Mouse (Mus musculus): ENCODE data around the gene Psmd11. TPM values are rescaled to one million over a fixed set of nuclear protein-coding genes. Genes with fewer than 3 reads are reported as not detected.
"Not testable (repeated sequence)": the region's sequence is repeated elsewhere in the genome, so short reads cannot be mapped to it uniquely, and the experiment has no call there.

Psmd11 gene
- polyA plus RNA-seq, 1 experiment, result 24.9 TPM

DNA sequence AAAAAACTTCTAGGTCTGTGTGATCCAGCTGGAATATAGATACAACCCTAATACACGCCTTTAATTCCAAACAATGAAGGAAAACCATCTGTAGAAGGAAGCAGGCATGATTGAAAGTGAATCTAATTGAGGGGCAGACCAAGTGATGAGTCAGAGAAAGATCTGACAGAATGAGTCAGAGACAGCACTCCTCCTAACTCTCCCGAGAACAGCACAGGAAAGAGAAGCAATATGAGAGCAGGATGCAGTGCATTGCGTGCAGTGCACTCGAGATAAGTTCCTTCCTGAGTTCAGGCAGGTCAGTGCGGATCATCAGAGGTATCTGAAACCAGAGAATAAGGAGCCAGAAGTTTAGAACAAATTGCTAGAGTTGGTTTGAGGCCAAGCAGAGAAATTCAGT is 11.3 kb upstream of the Psmd11 start:
- Histone ChIP-seq H3K4me1 (ENCODE audit: control insufficient read depth, insufficient read depth, insufficient read length, low read length) (no peaks in the 10 kb centered on the region), H3K4me3 (ENCODE audit: low read depth, low read length) (no peak overlapping the region), H3K27me3 (ENCODE audit: control insufficient read depth, insufficient read depth, low read length) (no peaks in the 10 kb centered on the region), H3K36me3 (ENCODE audit: control insufficient read depth, insufficient read depth, low read length) (peaks cover 1% of the 10 kb centered on the region; the same call in 1 of the 2 replicates), H3K27ac (ENCODE audit: insufficient read depth, low read depth, low read length) (no peak overlapping the region)
- 74% methylated on average over 5 of the region's 5 CpGs for WGBS
- no peak for TF ChIP-seq CTCF (IDR thresholded peaks at IDR 0.05; ENCODE audit: extremely low read depth, insufficient read length, insufficient replicate concordance, low read depth, low read length)
- TF ChIP-seq POLR2A (IDR thresholded peaks at IDR 0.05; ENCODE audit: low read depth, low read length), result no peak

DNA sequence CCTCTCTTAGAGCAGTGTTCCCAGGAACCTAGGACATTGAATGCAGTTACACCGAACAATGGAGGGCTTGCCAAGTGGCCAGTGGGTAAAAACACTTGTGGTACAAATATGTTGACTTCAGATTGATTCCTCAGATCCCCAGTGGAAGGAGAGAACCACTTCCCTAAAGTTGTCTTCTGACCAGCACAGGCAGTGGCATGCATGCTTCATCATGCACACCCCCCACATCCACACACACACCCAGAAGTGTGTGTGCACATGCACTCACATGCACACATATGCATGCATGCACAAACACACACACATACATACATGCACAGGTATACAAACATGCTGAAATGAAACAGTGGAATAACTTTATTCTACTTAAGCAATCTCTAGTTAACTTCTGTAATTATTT is 8.7 kb upstream of the Psmd11 start:
- Histone ChIP-seq H3K4me1 (ENCODE audit: control insufficient read depth, insufficient read depth, insufficient read length, low read length) (no peaks in the 10 kb centered on the region), H3K4me3 (ENCODE audit: low read depth, low read length) (no peak overlapping the region), H3K36me3 (ENCODE audit: control insufficient read depth, insufficient read depth, low read length) (peaks cover 1% of the 10 kb centered on the region; the same call in 1 of the 2 replicates), H3K27ac (ENCODE audit: insufficient read depth, low read depth, low read length) (no peak overlapping the region), H3K27me3 (ENCODE audit: control insufficient read depth, insufficient read depth, low read length) (no peaks in the 10 kb centered on the region)
- TF ChIP-seq CTCF (IDR thresholded peaks at IDR 0.05; ENCODE audit: extremely low read depth, insufficient read length, insufficient replicate concordance, low read depth, low read length) (no peak), POLR2A (IDR thresholded peaks at IDR 0.05; ENCODE audit: low read depth, low read length) (no peak)
- 78% methylated on average over 1 of the region's 1 CpGs for WGBS

GRCm38 (mm10) chr11:80420202-80420984 is 8.0 kb upstream of the Psmd11 start:
- Histone ChIP-seq H3K36me3 (ENCODE audit: control insufficient read depth, insufficient read depth, low read length) (peaks cover 1% of the 10 kb centered on the region; the same call in 1 of the 2 replicates), H3K27me3 (ENCODE audit: control insufficient read depth, insufficient read depth, low read length) (no peaks in the 10 kb centered on the region), H3K4me1 (ENCODE audit: control insufficient read depth, insufficient read depth, insufficient read length, low read length) (no peaks in the 10 kb centered on the region), H3K4me3 (ENCODE audit: low read depth, low read length) (no peak overlapping the region), H3K27ac (ENCODE audit: insufficient read depth, low read depth, low read length) (no peak overlapping the region)
- 36% methylated on average over 2 of the region's 2 CpGs for WGBS
- TF ChIP-seq POLR2A (IDR thresholded peaks at IDR 0.05; ENCODE audit: low read depth, low read length) (no peak), CTCF (IDR thresholded peaks at IDR 0.05; ENCODE audit: extremely low read depth, insufficient read length, insufficient replicate concordance, low read depth, low read length) (no peak)

DNA sequence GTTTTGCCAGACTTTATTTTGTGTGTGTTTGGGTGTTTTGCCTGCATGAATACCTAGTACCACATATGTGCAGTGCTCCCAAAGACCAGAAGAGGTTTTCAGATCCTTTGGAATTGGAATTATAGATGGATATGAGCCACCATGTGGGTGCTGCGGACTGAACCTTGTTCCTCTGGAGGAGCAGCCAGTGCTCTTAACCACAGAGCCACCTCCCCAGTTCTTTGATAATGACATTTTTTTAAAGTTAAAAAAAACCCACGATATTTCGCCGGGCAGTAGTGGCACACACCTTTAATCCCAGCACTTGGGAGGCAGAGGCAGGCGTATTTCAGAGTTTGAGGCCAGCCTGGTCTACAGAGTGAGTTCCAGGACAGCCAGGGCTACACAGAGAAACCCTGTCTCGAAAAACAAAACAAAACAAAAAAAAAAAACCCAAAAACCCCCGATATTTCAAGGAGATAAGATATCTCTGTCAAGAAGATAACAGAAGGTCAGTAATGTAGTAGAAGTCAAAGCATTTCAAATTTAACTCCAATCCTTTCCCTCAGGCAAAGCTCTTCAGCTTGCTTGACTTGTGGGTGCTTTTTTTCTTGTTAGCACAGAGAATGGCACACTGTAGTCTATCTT is 6.9 kb upstream of the Psmd11 start:
- TF ChIP-seq POLR2A (IDR thresholded peaks at IDR 0.05; ENCODE audit: low read depth, low read length) (no peak), CTCF (IDR thresholded peaks at IDR 0.05; ENCODE audit: extremely low read depth, insufficient read length, insufficient replicate concordance, low read depth, low read length) (no peak)
- Histone ChIP-seq H3K4me3 (ENCODE audit: low read depth, low read length) (no peak overlapping the region), H3K27me3 (ENCODE audit: control insufficient read depth, insufficient read depth, low read length) (no peaks in the 10 kb centered on the region), H3K4me1 (ENCODE audit: control insufficient read depth, insufficient read depth, insufficient read length, low read length) (no peaks in the 10 kb centered on the region), H3K27ac (ENCODE audit: insufficient read depth, low read depth, low read length) (no peak overlapping the region), H3K36me3 (ENCODE audit: control insufficient read depth, insufficient read depth, low read length) (no peaks in the 10 kb centered on the region)
- WGBS, result 72% methylated on average over 7 of the region's 7 CpGs

- Histone ChIP-seq H3K4me1 (ENCODE audit: control insufficient read depth, insufficient read depth, insufficient read length, low read length) (peaks cover 1% of the 10 kb centered on the region), H3K27ac (ENCODE audit: insufficient read depth, low read depth, low read length) (no peak overlapping the region), H3K4me3 (ENCODE audit: low read depth, low read length) (no peak overlapping the region), H3K27me3 (ENCODE audit: control insufficient read depth, insufficient read depth, low read length) (no peaks in the 10 kb centered on the region), H3K36me3 (ENCODE audit: control insufficient read depth, insufficient read depth, low read length) (no peaks in the 10 kb centered on the region)
- WGBS, result 72% methylated on average over 2 of the region's 2 CpGs
- no peak for TF ChIP-seq POLR2A (IDR thresholded peaks at IDR 0.05; ENCODE audit: low read depth, low read length)
- no peak for TF ChIP-seq CTCF (IDR thresholded peaks at IDR 0.05; ENCODE audit: extremely low read depth, insufficient read length, insufficient replicate concordance, low read depth, low read length)
These were observed 3.7 kb upstream of the Psmd11 start for GRCm38 (mm10) chr11:80424691-80425090.

DNA sequence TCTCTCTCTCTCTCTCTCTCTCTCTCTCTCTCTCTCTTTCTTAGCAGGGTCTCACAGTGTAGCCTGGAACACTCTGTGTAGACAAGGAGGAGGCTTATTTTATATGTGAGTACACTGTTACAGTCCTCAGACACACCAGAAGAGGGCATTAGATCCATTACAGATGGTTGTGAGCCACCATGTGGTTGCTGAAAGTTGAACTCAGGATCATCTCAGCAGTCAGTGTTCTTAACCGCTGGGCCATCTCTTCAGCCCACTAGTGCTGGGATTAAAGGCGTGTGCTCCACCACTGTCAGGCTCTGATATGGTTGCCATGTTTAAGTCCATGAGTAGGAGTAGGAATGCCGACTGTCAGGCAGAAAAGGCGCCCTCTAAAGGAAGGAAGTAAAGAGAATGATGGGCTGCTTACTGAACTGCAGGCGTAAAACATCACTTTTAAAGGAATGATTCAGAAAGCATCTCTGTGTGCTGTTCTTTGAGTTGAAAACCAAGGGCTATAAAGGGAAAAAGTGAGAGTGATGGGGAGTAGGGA is 3.1 kb upstream of the Psmd11 start:
- 54% methylated on average over 5 of the region's 5 CpGs for WGBS
- Histone ChIP-seq H3K36me3 (ENCODE audit: control insufficient read depth, insufficient read depth, low read length) (no peaks in the 10 kb centered on the region), H3K4me3 (ENCODE audit: low read depth, low read length) (no peak overlapping the region), H3K4me1 (ENCODE audit: control insufficient read depth, insufficient read depth, insufficient read length, low read length) (peaks cover 4% of the 10 kb centered on the region), H3K27ac (ENCODE audit: insufficient read depth, low read depth, low read length) (no peak overlapping the region), H3K27me3 (ENCODE audit: control insufficient read depth, insufficient read depth, low read length) (no peaks in the 10 kb centered on the region)
- TF ChIP-seq POLR2A (IDR thresholded peaks at IDR 0.05; ENCODE audit: low read depth, low read length) (no peak), CTCF (IDR thresholded peaks at IDR 0.05; ENCODE audit: extremely low read depth, insufficient read length, insufficient replicate concordance, low read depth, low read length) (no peak)

DNA sequence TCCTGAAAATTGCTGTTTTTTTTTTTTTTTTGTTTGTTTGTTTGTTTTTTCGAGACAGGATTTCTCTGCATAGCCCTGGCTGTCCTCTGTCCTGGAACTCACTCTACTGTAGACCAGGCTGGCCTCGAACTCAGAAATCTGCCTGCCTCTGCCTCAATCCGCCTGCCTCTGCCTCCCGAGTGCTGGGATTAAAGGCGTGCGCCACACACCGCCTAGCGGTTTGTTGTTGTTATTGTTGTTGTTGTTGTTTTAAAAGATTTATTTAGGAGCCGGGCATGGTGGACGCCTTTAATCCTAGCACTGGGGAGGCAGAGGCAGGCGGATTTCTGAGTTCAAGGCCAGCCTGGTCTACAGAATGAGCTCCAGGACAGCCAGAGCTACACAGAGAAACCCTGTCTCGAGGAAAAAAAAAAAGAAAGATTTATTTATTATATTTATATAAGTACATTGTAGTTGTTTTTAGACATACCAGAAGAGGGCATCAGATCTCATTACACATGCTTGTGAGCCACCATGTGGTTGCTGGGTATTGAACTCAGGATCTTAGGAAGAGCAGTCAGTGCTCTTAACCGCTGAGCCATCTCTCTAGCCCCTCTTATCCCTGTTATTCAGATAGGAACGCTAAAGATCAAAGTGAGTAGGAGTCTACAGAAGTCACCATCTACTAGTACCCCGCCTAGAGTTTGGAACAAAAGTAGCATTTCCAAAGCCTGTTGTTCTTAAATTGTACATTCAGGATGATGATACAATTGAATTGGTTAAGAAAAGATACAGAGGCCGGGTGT is 2.2 kb upstream of the Psmd11 start:
- not testable (repeated sequence) for H3K4me1 ChIP-seq (ENCODE audit: control insufficient read depth, insufficient read depth, insufficient read length, low read length); H3K4me3 ChIP-seq (ENCODE audit: low read depth, low read length); H3K27me3 ChIP-seq (ENCODE audit: control insufficient read depth, insufficient read depth, low read length); H3K27ac ChIP-seq (ENCODE audit: insufficient read depth, low read depth, low read length); H3K36me3 ChIP-seq (ENCODE audit: control insufficient read depth, insufficient read depth, low read length)
- WGBS, result 74% methylated on average over 16 of the region's 16 CpGs
